Mouse (Mus musculus) Patski (cell line): ENCODE data around the gene Cds1. TPM values are rescaled to one million over a fixed set of nuclear protein-coding genes. Genes with fewer than 3 reads are reported as not detected.

Experiments
- ATAC-seq: fragments of 100-300 bp; one replicate; pipeline ENCODE4 v1.8.0; 2021
- CTCF ChIA-PET: fragments of 350-600 bp; sonication (Branson Sonifier 250); formaldehyde crosslinking; loops from one replicate; lab custom pipeline; 2022; ENCODE audit warnings: inconsistent platforms; lab: Charles Lee
- POLR2A ChIA-PET: fragments of 350-600 bp; sonication (Branson Sonifier 250); formaldehyde crosslinking; loops from one replicate; lab custom pipeline; 2022; ENCODE audit warnings: antibody characterized with exemption, inconsistent platforms; lab: Charles Lee
- DNase-seq: peaks from one replicate; pipeline ENCODE4 v3.0.0-alpha.2; 2011; ENCODE audit warnings: low read depth, low spot score
- H3K27me3 ChIP-seq: fragments of 371-371 bp; one replicate; pipeline ENCODE4 v1.5.1; 2021
- CTCF ChIP-seq: fragments of 100-300 bp; IDR thresholded peaks from one replicate; pipeline ENCODE4 v1.5.1; 2021
- in situ Hi-C: fragments of 300-500 bp; cut with MboI; formaldehyde crosslinking; loops from 3 replicates; pipeline ENCODE4 v1.11.1; 2018; ENCODE audit warnings: low pct_unique_long_range_greater_than_20kb, mixed read lengths
- polyA plus RNA-seq: library from polyadenylated mRNA; unstranded; gene quantifications from one replicate; pipeline ENCODE4 v1.2.3, GENCODE M21; 2021

Cds1 gene
- polyA plus RNA-seq, 1 experiment from 2014 or later, result 24.1 TPM

GRCm38 (mm10) chr5:101861786-101862571, 97.0 kb downstream of the Cds1 start:
- H3K27me3 ChIP-seq, result no peaks in the 10 kb centered on the region
- peak; percentile 68 for ATAC-seq
- no peak for TF ChIP-seq CTCF
- POLR2A ChIA-PET, result no interaction called here
- CTCF ChIA-PET, result interaction anchor here (1.0 to 2.2 kb wide), 7 partner anchors 8 to 211 kb away, joined by 3 to 7 read pairs (median 4); no protein-coding TSS in a partner anchor
- no peak for DNase-seq
- in situ Hi-C loops, result no loop called here

GRCm38 (mm10) chr5:101862651-101863050, 97.7 kb downstream of the Cds1 start:
- in situ Hi-C loops, result no loop called here
- CTCF ChIA-PET, result interaction anchor here (0.6 to 2.2 kb wide), 9 partner anchors 7 to 211 kb away, joined by 3 to 7 read pairs (median 4); no protein-coding TSS in a partner anchor
- ATAC-seq, result peak; percentile 68
- TF ChIP-seq CTCF, result peak; percentile 64
- no peaks in the 10 kb centered on the region for H3K27me3 ChIP-seq
- POLR2A ChIA-PET, result no interaction called here
- no peak for DNase-seq

- ChIA-PET CTCF (interaction anchor here (1.1 to 2.0 kb wide), 4 partner anchors 24 to 47 kb away, joined by 3 to 6 read pairs (median 4); no protein-coding TSS in a partner anchor), POLR2A (no interaction called here)
- TF ChIP-seq CTCF, result no peak
These were observed 99.0 kb downstream of the Cds1 start for GRCm38 (mm10) chr5:101863946-101864345.

GRCm38 (mm10) chr5:101866722-101867121, 101.8 kb downstream of the Cds1 start:
- TF ChIP-seq CTCF, result no peak
- no peak for ATAC-seq
- ChIA-PET POLR2A (no interaction called here), CTCF (interaction anchor here (1.2 to 1.3 kb wide), 2 partner anchors 12 to 18 kb away, joined by 3 read pairs; no protein-coding TSS in a partner anchor)
- in situ Hi-C loops, result no loop called here
- H3K27me3 ChIP-seq, result no peaks in the 10 kb centered on the region
- DNase-seq, result no peak

More at GRCm38 (mm10) chr5:101863946-101864345, 99.0 kb downstream of the Cds1 start:
- H3K27me3 ChIP-seq, result no peaks in the 10 kb centered on the region
- in situ Hi-C loops, result no loop called here
- DNase-seq, result no peak
- peak; percentile 48 for ATAC-seq

Other genes with a start within 250 kb of the Cds1 start
- not detected for gene Nkx6-1, start 100.1 kb upstream of the Cds1 start, polyA plus RNA-seq